Mouse (Mus musculus): ENCODE results near the gene Igf1r. TPM values are rescaled to one million over a fixed set of nuclear protein-coding genes. Genes with fewer than 3 reads are reported as not detected.
"Not testable (repeated sequence)": the region's sequence is repeated elsewhere in the genome, so short reads cannot be mapped to it uniquely, and the experiment has no call there.

Igf1r gene
- polyA plus RNA-seq, 1 experiment from 2014 or later = 28.5 TPM

DNA sequence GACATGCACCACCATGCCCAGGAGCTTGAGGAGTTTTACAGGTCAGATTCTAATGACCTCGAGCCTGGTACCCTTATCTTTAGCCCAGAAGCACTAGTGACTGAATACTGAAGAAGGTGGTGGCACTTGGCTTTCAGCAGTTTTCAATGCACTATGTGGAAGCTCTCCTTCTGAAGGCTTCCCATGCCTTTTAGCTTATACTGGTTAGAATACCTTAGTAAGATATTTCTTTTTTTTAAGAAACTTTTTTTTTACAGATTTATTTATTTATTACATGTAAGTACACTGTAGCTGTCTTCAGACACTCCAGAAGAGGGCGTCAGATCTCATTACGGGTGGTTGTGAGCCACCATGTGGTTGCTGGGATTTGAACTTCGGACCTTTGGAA, 330.5 kb downstream of the Igf1r start:
- 90% methylated on average over 4 of the region's 4 CpGs for WGBS
- not testable (repeated sequence) for H3K36me3 ChIP-seq; H3K27ac ChIP-seq (replicated peaks); H3K4me3 ChIP-seq; H3K9ac ChIP-seq (replicated peaks); H3K4me1 ChIP-seq; H3K27me3 ChIP-seq; H3K4me2 ChIP-seq (replicated peaks); ATAC-seq (replicated peaks); H3K9me3 ChIP-seq

Other genes starting within 250 kb of the Igf1r start
- gene Synm, start 193.1 kb upstream of the Igf1r start, polyA plus RNA-seq (2015; fragmentation: Nextera tagmentation; extraction: Ambion mirVana) = 3.8 and 4.5 TPM in 2 replicates

Data from forebrain, embryonic 15.5 days (tissue).